Mouse (Mus musculus): ENCODE results near the gene Hoxa2.

The Hoxa2 gene

GRCm38 (mm10) chr6:52162611-52163365, 1.8 kb downstream of the Hoxa2 start:
- no peak for DNase-seq

GRCm38 (mm10) chr6:52162093-52162380, 2.6 kb downstream of the Hoxa2 start:
- DNase-seq: no peak

DNA sequence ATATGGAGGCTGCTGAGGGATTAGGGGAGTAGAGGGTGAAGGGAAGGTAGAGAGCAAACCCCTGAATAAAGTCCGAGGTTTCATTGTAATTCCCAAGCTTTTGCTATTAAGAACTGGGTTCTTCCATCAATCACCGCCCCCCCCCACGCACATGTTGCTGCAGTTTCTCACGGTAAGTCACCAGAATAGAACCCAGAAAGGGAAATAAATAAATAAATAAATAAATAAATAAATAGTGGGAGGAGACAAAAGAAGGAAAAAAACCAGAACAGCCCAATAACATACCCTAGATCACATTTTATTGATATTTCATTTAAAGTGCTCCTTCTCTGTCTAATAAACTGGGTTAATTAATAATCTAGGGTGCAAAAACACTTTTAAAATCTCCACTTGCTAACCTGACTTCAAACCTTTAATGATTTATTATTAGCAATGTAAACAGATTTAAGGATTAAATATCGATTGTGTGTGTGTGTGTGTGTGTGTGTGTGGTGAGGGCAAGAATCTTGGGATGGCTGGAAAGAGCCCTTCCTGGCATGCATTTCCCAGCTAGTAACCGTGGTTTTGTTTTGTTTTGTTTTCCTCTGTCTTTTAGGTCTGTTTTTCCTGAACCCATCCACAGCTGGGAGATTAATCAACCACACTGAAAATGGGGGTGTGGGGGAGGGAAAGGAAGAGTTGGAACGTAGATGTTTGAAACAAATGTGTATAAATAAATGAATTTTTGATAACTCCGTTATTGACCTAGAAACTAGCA, 3.1 kb downstream of the Hoxa2 start:
- no peak for DNase-seq

- no peak for DNase-seq
Observed at GRCm38 (mm10) chr6:52160511-52161335, 3.9 kb downstream of the Hoxa2 start.

- no peak for DNase-seq
Observed at GRCm38 (mm10) chr6:52159979-52160378, 4.7 kb downstream of the Hoxa2 start.

DNA sequence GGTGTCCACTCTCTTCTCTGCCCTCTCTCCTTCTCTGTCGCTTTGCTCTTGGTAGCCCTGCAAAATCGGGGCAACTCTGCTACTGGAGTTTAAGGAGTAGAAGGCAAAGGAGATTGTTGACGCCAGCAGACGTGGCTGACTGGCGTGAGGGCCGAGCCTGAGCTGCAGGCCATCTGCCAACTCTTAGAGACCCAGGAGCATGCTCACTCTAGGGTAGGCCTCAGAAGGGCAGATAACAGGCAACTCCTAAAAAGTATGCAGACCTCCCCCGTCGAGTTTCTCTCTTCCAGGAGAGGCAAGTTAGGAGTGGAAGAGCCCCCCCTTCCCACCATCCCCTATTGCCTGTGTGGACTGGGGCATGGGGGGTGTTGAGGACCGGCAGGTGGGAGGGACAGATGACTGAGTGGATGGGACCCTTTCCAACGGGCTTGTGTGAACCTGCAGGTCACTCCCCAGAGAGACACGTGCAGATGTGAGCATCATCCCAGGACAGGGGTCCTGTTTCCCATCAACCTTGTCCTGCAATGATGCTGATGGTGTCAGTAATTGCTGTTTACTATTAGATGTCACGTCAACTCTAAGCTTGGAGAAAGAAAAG, 5.4 kb downstream of the Hoxa2 start:
- no peak for DNase-seq

DNA sequence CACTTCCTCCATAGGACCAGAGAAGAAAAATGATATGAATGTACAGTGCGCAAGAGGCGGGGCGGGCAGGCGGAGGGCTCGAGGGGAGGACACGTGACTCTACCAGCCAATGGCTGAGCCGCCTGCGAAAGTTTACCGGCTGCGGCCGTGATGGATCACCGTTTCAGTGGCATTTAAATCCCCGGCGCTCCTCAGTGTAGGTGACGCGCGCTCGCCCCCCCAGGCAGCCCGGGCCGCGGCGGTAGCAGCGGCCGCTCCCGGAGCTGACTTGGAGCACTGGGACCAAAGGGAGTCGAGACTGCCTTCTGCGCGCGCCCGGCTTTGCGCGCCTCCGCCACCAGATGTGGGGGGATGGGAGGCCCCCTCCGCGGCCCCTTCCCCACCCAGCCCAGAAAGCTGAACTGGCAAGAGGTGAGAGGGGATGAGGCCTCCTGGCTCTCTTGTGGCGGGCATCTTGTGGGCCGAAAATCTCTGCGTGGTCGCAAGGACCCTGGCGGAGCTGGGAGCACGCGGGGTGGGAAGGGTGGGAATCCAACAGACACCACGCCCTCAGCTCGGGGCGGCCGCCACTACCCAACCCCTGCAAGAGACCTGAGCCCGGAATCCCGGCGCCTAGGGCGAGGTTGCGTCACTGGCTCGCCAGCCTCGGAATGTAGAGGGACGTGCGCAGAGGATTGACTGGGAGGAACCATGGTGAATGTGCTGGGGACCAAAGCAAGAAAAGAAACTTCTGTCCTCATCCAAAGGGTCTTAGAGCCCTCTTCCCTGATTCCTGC, 6.2 kb downstream of the Hoxa2 start, which contains the start of gene Hoxa1:
Gene Hoxa1, minus strand, starts transcription at position 42 of the 776 bp plus-strand sequence.
- DNase-seq: no peak

- no peak for DNase-seq
Observed at GRCm38 (mm10) chr6:52157466-52158275, 7.0 kb downstream of the Hoxa2 start.

DNA sequence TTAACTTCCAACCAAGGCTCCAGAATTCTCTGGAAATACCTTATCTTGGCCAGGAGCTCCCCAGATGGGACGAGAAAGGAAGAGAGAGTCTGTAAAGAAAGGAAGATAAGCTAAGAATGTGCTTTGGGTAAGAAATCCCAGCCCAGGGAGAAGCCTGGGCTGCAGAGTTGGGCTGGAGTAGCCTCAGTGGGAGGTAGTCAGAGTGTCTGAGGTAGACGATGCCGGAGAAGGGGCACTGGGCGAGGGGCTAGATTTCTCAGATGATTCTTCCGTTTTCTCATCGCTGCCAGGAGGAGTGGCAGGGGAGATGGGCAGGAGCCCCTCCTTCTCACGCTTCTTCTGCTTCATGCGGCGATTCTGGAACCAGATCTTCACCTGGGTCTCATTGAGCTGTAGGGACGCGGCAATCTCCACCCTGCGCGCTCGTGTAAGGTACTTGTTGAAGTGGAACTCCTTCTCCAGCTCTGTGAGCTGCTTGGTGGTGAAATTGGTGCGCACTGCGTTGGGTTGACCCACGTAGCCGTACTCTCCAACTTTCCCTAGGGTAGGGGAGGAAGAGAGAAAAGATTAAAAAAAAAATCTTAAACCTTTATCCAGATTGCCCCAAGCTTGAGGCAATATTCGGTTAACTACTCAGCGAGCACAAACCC, 8.0 kb downstream of the Hoxa2 start:
- no peak for DNase-seq

GRCm38 (mm10) chr6:52155471-52155870, 9.2 kb downstream of the Hoxa2 start:
- DNase-seq: no peak

GRCm38 (mm10) chr6:52154044-52154443, 10.6 kb downstream of the Hoxa2 start:
- no peak for DNase-seq

GRCm38 (mm10) chr6:52153270-52153669, 11.4 kb downstream of the Hoxa2 start:
- no peak for DNase-seq

GRCm38 (mm10) chr6:52152226-52153193, 12.1 kb downstream of the Hoxa2 start:
- no peak for DNase-seq

GRCm38 (mm10) chr6:52151571-52151970, 13.1 kb downstream of the Hoxa2 start:
- no peak for DNase-seq

DNA sequence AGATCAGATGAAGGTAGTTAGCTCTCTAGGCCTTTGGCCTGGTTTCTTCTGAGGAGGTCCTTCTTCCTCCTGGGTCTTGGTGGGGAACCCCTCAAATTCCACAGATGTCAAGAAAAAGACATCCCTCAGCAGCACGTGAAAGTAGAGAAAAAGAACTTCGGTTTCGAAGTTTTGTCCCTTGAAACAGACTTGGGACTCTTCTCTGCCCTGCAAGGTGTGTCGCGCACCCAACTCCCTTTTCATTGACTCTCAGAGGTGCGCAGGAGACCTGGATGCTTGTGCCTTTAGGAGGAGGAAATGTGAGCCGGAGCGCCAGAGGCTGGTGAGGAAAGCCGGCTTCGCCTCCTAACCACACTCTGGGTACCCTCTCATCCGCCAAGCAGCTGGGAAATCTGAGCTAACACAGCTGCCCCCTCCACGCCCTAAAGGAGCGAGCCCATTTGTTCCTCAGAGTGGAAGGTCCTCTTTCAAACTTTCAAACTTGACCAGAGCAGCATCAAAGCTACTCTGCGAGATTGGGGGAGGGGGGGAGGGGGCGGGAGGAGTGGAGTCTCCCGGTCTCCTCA, 14.1 kb downstream of the Hoxa2 start:
- DNase-seq: no peak

DNA sequence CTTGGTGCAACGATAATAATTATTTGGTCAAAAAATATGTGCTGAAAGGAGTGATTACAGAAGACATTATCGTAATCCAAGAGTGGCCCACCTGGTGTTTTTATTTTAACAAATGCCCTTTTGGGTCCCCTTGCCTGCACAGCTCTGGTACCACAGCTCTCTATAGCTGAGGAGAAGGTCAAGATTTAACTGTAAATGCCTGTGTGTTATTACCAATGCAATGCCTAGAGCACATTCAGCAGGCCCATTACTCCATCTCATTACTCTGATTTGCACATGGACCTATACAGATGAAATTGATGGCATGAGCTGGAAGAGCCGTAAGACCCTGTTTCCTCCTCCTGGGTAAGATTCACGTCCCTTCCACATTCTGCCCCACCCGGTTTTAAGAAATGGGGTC, 25.5 kb downstream of the Hoxa2 start:
- DNase-seq: no peak

DNA sequence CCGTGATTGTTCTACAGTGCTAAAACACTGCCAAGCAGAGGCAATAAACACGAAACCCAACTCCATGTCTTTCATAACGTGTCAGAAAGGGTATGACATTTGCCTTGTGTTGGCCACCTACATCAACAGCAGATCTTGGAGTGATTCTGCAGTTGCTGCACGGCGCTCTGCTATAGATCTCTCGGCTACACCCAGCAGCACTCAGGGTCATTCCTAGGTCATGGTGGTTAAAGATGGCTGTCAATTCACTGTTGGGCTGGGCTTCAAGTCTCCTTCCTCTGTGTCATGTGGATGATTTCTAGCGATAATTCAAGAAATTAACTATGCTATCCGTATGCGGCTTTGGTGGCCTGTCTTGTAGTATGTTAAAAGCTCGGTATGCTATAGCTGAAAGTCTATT, 26.1 kb downstream of the Hoxa2 start:
- no peak for DNase-seq

GRCm38 (mm10) chr6:52137841-52138535, 26.6 kb downstream of the Hoxa2 start:
- DNase-seq: no peak

- DNase-seq: no peak
Observed at GRCm38 (mm10) chr6:52123673-52124072, 41.0 kb downstream of the Hoxa2 start.
